Mouse (Mus musculus): ENCODE data around the gene Fat4. TPM values are rescaled to one million over a fixed set of nuclear protein-coding genes. Genes with fewer than 3 reads are reported as not detected.

Fat4 gene
- polyA plus RNA-seq, 1 experiment = 0.57 TPM

GRCm38 (mm10) chr3:38908426-38909111, 21.8 kb downstream of the Fat4 start:
- 79% methylated on average over 13 of the region's 13 CpGs for WGBS
- Histone ChIP-seq H3K27ac (ENCODE audit: control insufficient read depth, insufficient read depth, low read depth, low read length, poor library complexity) (no peak overlapping the region), H3K4me3 (replicated peaks; ENCODE audit: control insufficient read depth, low read depth, low read length) (no peak overlapping the region), H3K4me1 (ENCODE audit: control insufficient read depth, insufficient read depth, low read length) (no peaks in the 10 kb centered on the region)
- TF ChIP-seq POLR2A (IDR thresholded peaks at IDR 0.05; ENCODE audit: borderline replicate concordance, control insufficient read depth, low read depth, low read length) (no peak), CTCF (IDR thresholded peaks at IDR 0.05; ENCODE audit: control insufficient read depth, insufficient read depth, low read length) (no peak)

- H3K4me3 ChIP-seq (replicated peaks; ENCODE audit: control insufficient read depth, low read depth, low read length) = no peak overlapping the region
- TF ChIP-seq CTCF (IDR thresholded peaks at IDR 0.05; ENCODE audit: control insufficient read depth, insufficient read depth, low read length) = no peak
- TF ChIP-seq POLR2A (IDR thresholded peaks at IDR 0.05; ENCODE audit: borderline replicate concordance, control insufficient read depth, low read depth, low read length) = no peak
- H3K27ac ChIP-seq (ENCODE audit: control insufficient read depth, insufficient read depth, low read depth, low read length, poor library complexity) = no peak overlapping the region
- no peaks in the 10 kb centered on the region for H3K4me1 ChIP-seq (ENCODE audit: control insufficient read depth, insufficient read depth, low read length)
- 76% methylated on average over 5 of the region's 5 CpGs for WGBS
These were observed 26.2 kb downstream of the Fat4 start for GRCm38 (mm10) chr3:38912768-38913487.

GRCm38 (mm10) chr3:38913488-38914105, 26.9 kb downstream of the Fat4 start:
- H3K4me1 ChIP-seq (ENCODE audit: control insufficient read depth, insufficient read depth, low read length) = no peaks in the 10 kb centered on the region
- 76% methylated on average over 11 of the region's 11 CpGs for WGBS
- no peak overlapping the region for H3K27ac ChIP-seq (ENCODE audit: control insufficient read depth, insufficient read depth, low read depth, low read length, poor library complexity)
- no peak overlapping the region for H3K4me3 ChIP-seq (replicated peaks; ENCODE audit: control insufficient read depth, low read depth, low read length)
- no peak for TF ChIP-seq POLR2A (IDR thresholded peaks at IDR 0.05; ENCODE audit: borderline replicate concordance, control insufficient read depth, low read depth, low read length)
- TF ChIP-seq CTCF (IDR thresholded peaks at IDR 0.05; ENCODE audit: control insufficient read depth, insufficient read depth, low read length) = no peak

GRCm38 (mm10) chr3:38918926-38919325, 32.2 kb downstream of the Fat4 start:
- TF ChIP-seq CTCF (IDR thresholded peaks at IDR 0.05; ENCODE audit: control insufficient read depth, insufficient read depth, low read length) (no peak), POLR2A (IDR thresholded peaks at IDR 0.05; ENCODE audit: borderline replicate concordance, control insufficient read depth, low read depth, low read length) (no peak)
- no peak overlapping the region for H3K27ac ChIP-seq (ENCODE audit: control insufficient read depth, insufficient read depth, low read depth, low read length, poor library complexity)
- no peak overlapping the region for H3K4me3 ChIP-seq (replicated peaks; ENCODE audit: control insufficient read depth, low read depth, low read length)
- H3K4me1 ChIP-seq (ENCODE audit: control insufficient read depth, insufficient read depth, low read length) = no peaks in the 10 kb centered on the region
- WGBS = 62% methylated on average over 2 of the region's 2 CpGs

GRCm38 (mm10) chr3:38921031-38921430, 34.3 kb downstream of the Fat4 start:
- WGBS = 64% methylated on average over 2 of the region's 2 CpGs
- Histone ChIP-seq H3K27ac (ENCODE audit: control insufficient read depth, insufficient read depth, low read depth, low read length, poor library complexity) (no peak overlapping the region), H3K4me1 (ENCODE audit: control insufficient read depth, insufficient read depth, low read length) (no peaks in the 10 kb centered on the region), H3K4me3 (replicated peaks; ENCODE audit: control insufficient read depth, low read depth, low read length) (no peak overlapping the region)
- TF ChIP-seq POLR2A (IDR thresholded peaks at IDR 0.05; ENCODE audit: borderline replicate concordance, control insufficient read depth, low read depth, low read length) = no peak
- no peak for TF ChIP-seq CTCF (IDR thresholded peaks at IDR 0.05; ENCODE audit: control insufficient read depth, insufficient read depth, low read length)

GRCm38 (mm10) chr3:38923251-38923686, 36.5 kb downstream of the Fat4 start:
- Histone ChIP-seq H3K4me3 (replicated peaks; ENCODE audit: control insufficient read depth, low read depth, low read length) (no peak overlapping the region), H3K27ac (ENCODE audit: control insufficient read depth, insufficient read depth, low read depth, low read length, poor library complexity) (no peak overlapping the region), H3K4me1 (ENCODE audit: control insufficient read depth, insufficient read depth, low read length) (no peaks in the 10 kb centered on the region)
- TF ChIP-seq POLR2A (IDR thresholded peaks at IDR 0.05; ENCODE audit: borderline replicate concordance, control insufficient read depth, low read depth, low read length) (no peak), CTCF (IDR thresholded peaks at IDR 0.05; ENCODE audit: control insufficient read depth, insufficient read depth, low read length) (no peak)
- 75% methylated on average over 7 of the region's 7 CpGs for WGBS

GRCm38 (mm10) chr3:38928076-38928686, 41.4 kb downstream of the Fat4 start:
- 55% methylated on average over 4 of the region's 4 CpGs for WGBS
- H3K27ac ChIP-seq (ENCODE audit: control insufficient read depth, insufficient read depth, low read depth, low read length, poor library complexity) = no peak overlapping the region
- no peak for TF ChIP-seq POLR2A (IDR thresholded peaks at IDR 0.05; ENCODE audit: borderline replicate concordance, control insufficient read depth, low read depth, low read length)
- no peak for TF ChIP-seq CTCF (IDR thresholded peaks at IDR 0.05; ENCODE audit: control insufficient read depth, insufficient read depth, low read length)
- no peaks in the 10 kb centered on the region for H3K4me1 ChIP-seq (ENCODE audit: control insufficient read depth, insufficient read depth, low read length)
- no peak overlapping the region for H3K4me3 ChIP-seq (replicated peaks; ENCODE audit: control insufficient read depth, low read depth, low read length)

- Histone ChIP-seq H3K4me1 (ENCODE audit: control insufficient read depth, insufficient read depth, low read length) (no peaks in the 10 kb centered on the region), H3K27ac (ENCODE audit: control insufficient read depth, insufficient read depth, low read depth, low read length, poor library complexity) (no peak overlapping the region), H3K4me3 (replicated peaks; ENCODE audit: control insufficient read depth, low read depth, low read length) (no peak overlapping the region)
- TF ChIP-seq POLR2A (IDR thresholded peaks at IDR 0.05; ENCODE audit: borderline replicate concordance, control insufficient read depth, low read depth, low read length) = no peak
- no peak for TF ChIP-seq CTCF (IDR thresholded peaks at IDR 0.05; ENCODE audit: control insufficient read depth, insufficient read depth, low read length)
- WGBS = 73% methylated on average over 3 of the region's 3 CpGs
These were observed 42.0 kb downstream of the Fat4 start for GRCm38 (mm10) chr3:38928751-38929150.
